Mouse (Mus musculus) c-Kit-negative CD71-positive TER-119-positive erythroid progenitor cells, embryonic 14.5 days (primary cell): Measurements from ENCODE around the gene Otc.

Experiments
- DNase-seq: peaks from one replicate; pipeline ENCODE4 v3.0.0-alpha.2; 2013; ENCODE audit warnings: low read depth, low spot score

Otc gene

GRCm38 (mm10) chrX:10251852-10252504 lies at the start of gene Otc:
Gene Otc, plus strand, starts transcription at chrX:10252305.
- DNase-seq: no peak

- no peak for DNase-seq
Measured at GRCm38 (mm10) chrX:10205937-10206336, 46.2 kb upstream of the Otc start.

GRCm38 (mm10) chrX:10215972-10216371 lies 36.1 kb upstream of the Otc start:
- DNase-seq: peak; percentile 17

DNA sequence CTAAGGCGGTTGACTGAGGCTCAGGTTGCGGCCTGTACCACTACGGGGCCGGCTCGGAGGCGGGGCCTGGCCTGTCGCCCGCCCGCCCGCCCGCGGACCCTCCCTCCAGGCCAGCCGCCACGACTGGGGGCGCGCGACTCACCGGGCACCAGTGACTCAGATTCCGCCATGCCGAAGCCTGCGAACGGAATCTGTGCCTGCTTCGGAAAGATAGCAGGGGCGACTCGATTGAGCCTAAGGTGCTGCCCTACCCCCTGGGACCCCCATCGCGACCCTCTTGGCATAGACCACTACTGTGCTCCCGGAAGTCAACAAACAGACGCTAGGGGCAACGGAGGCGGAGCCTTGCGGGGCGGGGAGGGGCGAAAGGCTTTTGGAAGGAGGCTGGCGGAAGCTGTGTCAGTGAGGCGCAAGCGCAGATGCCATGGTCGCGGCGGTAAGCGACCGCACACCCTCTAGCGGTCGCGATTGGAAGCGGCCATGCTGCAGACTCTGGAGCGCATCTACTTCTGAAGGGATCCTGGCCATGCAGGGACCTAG lies 35.6 kb upstream of the Otc start, which contains the start of gene Rpgr:
Gene Rpgr, minus strand, starts transcription at position 511 of the 540 bp plus-strand sequence.
- peak; percentile 68 for DNase-seq

DNA sequence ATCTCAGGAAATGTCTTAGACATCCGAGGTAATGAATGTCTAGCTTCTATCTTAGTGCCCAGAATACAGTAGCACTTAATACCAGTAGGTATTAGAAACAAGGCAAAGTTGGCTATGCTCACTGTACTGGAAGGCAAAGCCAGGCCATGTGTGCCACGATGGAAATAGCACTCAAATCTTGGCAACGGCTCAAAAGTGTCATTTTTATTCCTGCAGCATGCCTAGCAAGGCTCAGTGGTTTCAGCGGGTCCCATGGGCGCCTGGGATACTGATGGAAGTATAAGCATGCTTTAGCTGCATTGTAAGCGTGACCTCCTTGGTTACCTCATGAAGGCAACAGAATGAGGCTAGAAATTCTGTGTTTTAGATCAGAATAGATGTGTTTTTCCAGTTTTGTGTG lies 32.8 kb upstream of the Otc start:
- no peak for DNase-seq

DNA sequence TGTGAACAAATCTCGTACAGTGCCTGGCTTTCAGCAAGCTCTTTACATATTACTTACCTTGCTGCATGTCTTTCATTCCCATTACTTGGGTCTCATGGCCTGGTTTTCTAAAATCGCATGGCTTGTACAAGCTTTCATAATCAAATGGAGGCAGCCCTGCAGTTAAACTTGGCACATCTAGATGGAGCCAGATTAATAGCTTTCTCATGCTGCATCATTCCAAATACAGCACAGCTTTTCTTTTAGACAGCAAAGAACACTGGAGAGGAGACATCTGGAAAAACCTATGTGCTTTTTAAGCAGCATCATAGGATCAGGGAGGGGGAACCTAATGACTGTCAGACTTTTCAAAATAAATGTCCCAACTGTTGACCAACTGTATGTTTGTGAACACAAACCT lies 19.1 kb upstream of the Otc start:
- DNase-seq: no peak

DNA sequence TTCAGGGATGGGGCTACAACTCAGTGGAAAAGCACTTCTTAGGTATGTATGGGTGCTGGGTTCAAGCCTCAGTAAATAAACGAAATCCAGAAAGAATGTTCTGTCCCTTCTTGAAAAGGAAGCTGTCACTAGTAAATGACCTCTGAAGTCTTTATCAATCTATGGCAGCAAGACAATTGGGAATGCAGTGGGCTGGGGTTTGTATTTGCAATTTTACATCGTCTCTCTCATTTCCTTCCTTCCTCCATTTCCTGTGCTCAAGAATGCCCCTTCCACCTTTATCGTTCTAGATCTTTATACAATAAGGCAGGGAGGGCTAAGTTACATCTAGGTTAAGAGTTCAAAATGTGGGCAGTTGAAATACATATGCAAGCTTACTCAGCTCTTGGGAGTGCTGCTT lies 17.5 kb upstream of the Otc start:
- no peak for DNase-seq

DNA sequence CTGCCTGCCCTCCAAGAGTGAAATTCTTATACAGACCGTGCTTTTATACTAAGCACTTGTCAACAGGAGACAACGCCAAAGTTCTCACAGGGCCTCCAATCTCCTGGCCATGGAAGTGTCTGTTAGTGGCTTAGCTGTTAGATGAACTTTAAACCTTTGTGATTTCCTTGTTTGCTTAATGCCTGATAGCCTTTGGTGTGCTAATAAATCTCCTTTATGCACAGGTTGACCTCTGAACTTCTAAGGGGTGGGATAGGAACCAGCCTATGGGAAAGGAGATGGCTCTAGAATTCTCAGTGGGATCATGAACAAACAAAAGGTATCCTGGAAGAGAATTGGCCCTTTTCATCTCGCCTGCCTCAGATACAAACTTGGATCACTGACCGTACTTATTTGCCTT lies 12.6 kb upstream of the Otc start:
- DNase-seq: no peak

GRCm38 (mm10) chrX:10243916-10244315 lies 8.2 kb upstream of the Otc start:
- no peak for DNase-seq

- no peak for DNase-seq
Measured at GRCm38 (mm10) chrX:10251357-10251756, 748 bp upstream of the Otc start.

- no peak for DNase-seq
Measured at GRCm38 (mm10) chrX:10257774-10258173, 5.7 kb downstream of the Otc start.

DNA sequence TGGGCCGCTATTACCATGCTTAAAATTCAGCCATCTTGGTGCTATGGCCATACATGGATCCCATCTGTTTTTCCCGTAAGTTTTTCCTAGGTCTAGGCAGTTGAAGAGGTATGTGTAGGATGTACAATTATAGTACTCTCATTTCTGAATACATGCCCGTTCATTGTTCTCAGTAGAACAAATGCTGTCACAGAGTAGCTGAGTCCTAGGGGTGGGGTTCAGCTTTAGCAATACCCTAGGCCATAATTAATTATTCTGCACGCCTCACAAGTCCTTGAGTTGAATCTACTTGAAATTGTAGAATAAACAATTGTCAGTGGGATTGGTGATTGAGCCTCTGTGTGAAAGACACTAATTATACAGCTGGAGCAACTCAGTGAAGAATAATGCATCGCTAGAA lies 6.2 kb downstream of the Otc start:
- DNase-seq: no peak

GRCm38 (mm10) chrX:10268308-10268707 lies 16.2 kb downstream of the Otc start:
- DNase-seq: no peak

DNA sequence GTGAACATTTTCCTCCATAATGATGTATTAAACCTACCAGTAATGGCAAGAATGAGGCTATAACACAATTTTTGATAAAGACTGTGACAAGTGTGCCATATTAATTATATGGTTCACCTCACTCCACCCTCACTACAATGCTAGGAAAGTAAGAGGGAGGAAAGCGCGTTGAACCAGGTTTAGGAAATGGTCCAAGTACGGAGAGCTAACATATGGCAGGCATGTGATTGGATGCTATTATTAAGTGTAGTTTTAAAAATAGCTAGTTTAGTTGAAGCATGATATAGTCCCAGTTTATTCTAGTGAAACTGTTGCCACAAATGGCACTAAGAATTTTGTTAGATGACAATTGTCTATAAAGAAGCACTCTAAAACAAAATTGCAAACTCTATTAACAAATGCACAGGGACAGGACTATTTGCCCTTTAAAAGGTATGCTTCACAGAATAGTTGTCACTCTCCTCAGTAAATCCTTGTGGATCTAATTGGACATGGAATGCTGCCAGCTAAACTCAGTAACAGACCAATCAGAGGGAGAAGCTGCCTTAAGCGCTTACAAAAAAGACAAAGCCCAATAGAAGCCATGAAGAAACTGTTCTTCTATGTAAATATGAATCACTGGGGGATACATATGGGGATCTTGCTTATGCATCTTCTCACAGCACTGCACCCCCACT lies 16.8 kb downstream of the Otc start:
- DNase-seq: no peak

DNA sequence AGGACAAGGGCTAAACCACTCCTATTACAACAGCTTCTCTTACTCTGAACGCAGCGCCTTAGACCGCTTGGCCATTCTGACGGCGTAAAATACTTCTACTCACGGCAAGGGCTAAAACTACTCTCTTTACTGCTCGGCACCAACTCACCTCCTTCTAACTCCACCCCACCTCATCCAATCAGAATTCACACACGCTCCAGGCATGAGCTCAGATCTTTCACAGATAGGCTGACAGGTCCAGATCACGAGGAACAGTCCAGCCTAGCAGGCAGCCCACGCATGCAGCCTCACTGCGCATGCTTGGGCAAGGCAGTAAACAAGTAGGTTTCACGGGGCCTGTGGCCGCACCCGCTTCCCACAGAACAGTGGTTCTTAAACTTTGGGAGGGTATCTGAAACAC lies 45.2 kb downstream of the Otc start:
- DNase-seq: no peak

DNA sequence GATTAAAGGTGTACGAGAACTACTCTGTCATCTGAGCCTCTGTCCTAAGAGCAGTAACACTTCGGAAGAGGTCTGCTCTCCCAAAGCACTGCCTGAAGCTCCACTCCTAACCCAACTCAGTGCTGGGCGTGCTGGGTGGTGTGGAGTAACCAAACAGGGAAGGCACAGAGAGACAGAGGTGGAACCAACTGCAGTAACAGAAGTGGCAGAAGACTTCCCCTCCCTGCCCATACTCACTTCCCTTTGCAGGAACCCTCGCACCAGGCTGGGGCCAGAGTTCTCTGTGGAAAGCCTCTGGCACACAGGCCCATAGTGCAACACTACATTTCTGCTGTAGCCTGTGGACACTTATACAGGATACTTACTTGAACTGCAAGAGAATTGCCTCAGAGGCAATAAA lies 66.1 kb downstream of the Otc start:
- no peak for DNase-seq

GRCm38 (mm10) chrX:10330246-10330645 lies 78.1 kb downstream of the Otc start:
- no peak for DNase-seq

GRCm38 (mm10) chrX:10331749-10332148 lies 79.6 kb downstream of the Otc start:
- DNase-seq: no peak

DNA sequence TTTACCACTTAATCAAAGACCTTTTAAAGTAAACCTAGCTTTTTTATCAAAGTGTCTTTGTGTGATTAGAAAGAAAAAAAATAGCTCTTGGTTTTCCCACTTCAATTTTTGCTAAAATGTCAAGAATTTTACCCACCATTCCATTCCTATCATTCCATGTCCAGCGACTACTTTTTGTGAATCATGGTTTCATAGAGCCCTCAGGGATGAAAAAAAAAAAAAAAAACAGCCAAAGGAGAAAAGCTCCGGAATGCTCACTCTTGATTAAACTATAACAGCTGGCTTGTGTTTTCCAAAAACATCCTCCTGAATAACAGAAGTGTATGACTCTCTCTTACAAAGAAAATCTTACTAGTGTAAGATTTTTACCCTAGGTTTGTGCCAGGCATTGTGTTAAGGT lies 84.7 kb downstream of the Otc start:
- no peak for DNase-seq

DNA sequence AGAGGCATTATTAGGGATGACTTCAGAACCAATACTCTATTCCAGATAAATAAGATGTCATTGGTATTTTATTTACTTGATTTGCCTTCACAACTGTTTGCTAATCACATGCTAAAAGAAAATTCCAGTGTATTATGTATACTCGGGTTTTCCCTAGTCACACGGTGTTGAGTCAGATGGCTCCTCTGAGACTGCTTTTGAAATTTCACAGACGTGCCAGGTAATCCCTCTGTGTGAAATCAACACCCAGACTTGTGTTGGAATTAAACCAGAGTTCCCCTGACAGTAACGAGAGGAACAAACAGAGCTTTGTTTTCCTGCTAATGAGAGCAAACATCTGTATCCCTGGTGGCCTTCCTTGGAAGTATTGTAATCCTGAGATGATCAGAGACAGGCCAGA lies 103.8 kb downstream of the Otc start:
- no peak for DNase-seq
